Mouse (Mus musculus): ENCODE data around the gene Slc35e3. TPM values are rescaled to one million over a fixed set of nuclear protein-coding genes. Genes with fewer than 3 reads are reported as not detected.
"Not testable (repeated sequence)": the region's sequence is repeated elsewhere in the genome, so short reads cannot be mapped to it uniquely, and the experiment has no call there.

Slc35e3 gene
- polyA plus RNA-seq, 1 experiment from 2014 or later, result 3.7 TPM

GRCm38 (mm10) chr10:117724804-117725361 is 21.3 kb downstream of the Slc35e3 start:
- Histone ChIP-seq H3K9ac (replicated peaks) (no peak overlapping the region), H3K4me2 (ENCODE audit: low read depth, low read length) (no peak overlapping the region), H3K4me1 (ENCODE audit: insufficient read depth) (0 out of 2 replicates have a peak, but pooled peaks cover 4% of the 10 kb centered on the region), H3K36me3 (replicated peaks; ENCODE audit: insufficient read depth, low read length) (no peaks in the 10 kb centered on the region), H3K4me3 (ENCODE audit: low read depth, low read length) (no peak overlapping the region), H3K27me3 (ENCODE audit: insufficient read depth, low read length) (no peaks in the 10 kb centered on the region), H3K27ac (ENCODE audit: low read depth) (no peak overlapping the region), H3K9me3 (ENCODE audit: low read length) (no peaks in the 10 kb centered on the region)
- DNase-seq, result no peak
- ATAC-seq, result no peak
- WGBS (ENCODE audit: insufficient replicate concordance), result 80% methylated on average over 3 of the region's 3 CpGs
- no peak for TF ChIP-seq CTCF (IDR thresholded peaks at IDR 0.05; ENCODE audit: low read depth)
- TF ChIP-seq EP300 (IDR thresholded peaks at IDR 0.05; ENCODE audit: low read depth), result no peak

- DNase-seq (no peak), ATAC-seq (no peak)
- Histone ChIP-seq H3K4me1 (ENCODE audit: insufficient read depth) (no peaks in the 10 kb centered on the region), H3K9me3 (ENCODE audit: low read length) (no peaks in the 10 kb centered on the region), H3K9ac (replicated peaks) (no peak overlapping the region), H3K27ac (ENCODE audit: low read depth) (no peak overlapping the region), H3K27me3 (ENCODE audit: insufficient read depth, low read length) (no peaks in the 10 kb centered on the region), H3K36me3 (replicated peaks; ENCODE audit: insufficient read depth, low read length) (no peaks in the 10 kb centered on the region), H3K4me3 (ENCODE audit: low read depth, low read length) (no peak overlapping the region), H3K4me2 (ENCODE audit: low read depth, low read length) (no peak overlapping the region)
- WGBS (ENCODE audit: insufficient replicate concordance), result 61% methylated on average over 5 of the region's 5 CpGs
- TF ChIP-seq EP300 (IDR thresholded peaks at IDR 0.05; ENCODE audit: low read depth), result no peak
- no peak for TF ChIP-seq CTCF (IDR thresholded peaks at IDR 0.05; ENCODE audit: low read depth)
These were observed 21.9 kb downstream of the Slc35e3 start for GRCm38 (mm10) chr10:117724136-117724718.

- DNase-seq, result no peak
- peaks cover 4% of the 10 kb centered on the region; the same call in 1 of the 2 replicates for H3K4me1 ChIP-seq (ENCODE audit: insufficient read depth)
- no peak overlapping the region for H3K4me3 ChIP-seq (ENCODE audit: low read depth, low read length)
- no peak overlapping the region for H3K9ac ChIP-seq (replicated peaks)
- H3K27ac ChIP-seq (ENCODE audit: low read depth), result peak overlapping the region; percentile 56; the same call in 1 of the 2 replicates
- WGBS (ENCODE audit: insufficient replicate concordance), result 65% methylated on average over 19 of the region's 19 CpGs
- TF ChIP-seq CTCF (IDR thresholded peaks at IDR 0.05; ENCODE audit: low read depth), result no peak
- no peak for TF ChIP-seq EP300 (IDR thresholded peaks at IDR 0.05; ENCODE audit: low read depth)
- no peak; the same call in 1 of the 2 replicates for ATAC-seq
- no peak overlapping the region for H3K4me2 ChIP-seq (ENCODE audit: low read depth, low read length)
- H3K36me3 ChIP-seq (replicated peaks; ENCODE audit: insufficient read depth, low read length), result no peaks in the 10 kb centered on the region
- H3K27me3 ChIP-seq (ENCODE audit: insufficient read depth, low read length), result no peaks in the 10 kb centered on the region
- no peaks in the 10 kb centered on the region for H3K9me3 ChIP-seq (ENCODE audit: low read length)
These were observed 27.7 kb downstream of the Slc35e3 start for GRCm38 (mm10) chr10:117718161-117719119.

- TF ChIP-seq CTCF (IDR thresholded peaks at IDR 0.05; ENCODE audit: low read depth), result no peak
- TF ChIP-seq EP300 (IDR thresholded peaks at IDR 0.05; ENCODE audit: low read depth), result no peak
- Histone ChIP-seq H3K4me1 (ENCODE audit: insufficient read depth) (peaks cover 4% of the 10 kb centered on the region; the same call in 1 of the 2 replicates), H3K36me3 (replicated peaks; ENCODE audit: insufficient read depth, low read length) (no peaks in the 10 kb centered on the region), H3K9ac (replicated peaks) (no peak overlapping the region), H3K9me3 (ENCODE audit: low read length) (no peaks in the 10 kb centered on the region), H3K4me2 (ENCODE audit: low read depth, low read length) (no peak overlapping the region), H3K27me3 (ENCODE audit: insufficient read depth, low read length) (no peaks in the 10 kb centered on the region), H3K27ac (ENCODE audit: low read depth) (peak overlapping the region; percentile 56), H3K4me3 (ENCODE audit: low read depth, low read length) (no peak overlapping the region)
- 6% methylated on average over 4 of the region's 4 CpGs for WGBS (ENCODE audit: insufficient replicate concordance)
- ATAC-seq (peak; percentile 76), DNase-seq (peak; percentile 48)
These were observed 28.6 kb downstream of the Slc35e3 start for GRCm38 (mm10) chr10:117717583-117717982.

- 77% methylated on average over 3 of the region's 3 CpGs for WGBS (ENCODE audit: insufficient replicate concordance)
- TF ChIP-seq EP300 (IDR thresholded peaks at IDR 0.05; ENCODE audit: low read depth) (no peak), CTCF (IDR thresholded peaks at IDR 0.05; ENCODE audit: low read depth) (no peak)
- Histone ChIP-seq H3K27me3 (ENCODE audit: insufficient read depth, low read length) (no peaks in the 10 kb centered on the region), H3K9me3 (ENCODE audit: low read length) (no peaks in the 10 kb centered on the region), H3K4me3 (ENCODE audit: low read depth, low read length) (no peak overlapping the region), H3K4me2 (ENCODE audit: low read depth, low read length) (no peak overlapping the region), H3K27ac (ENCODE audit: low read depth) (no peak overlapping the region), H3K36me3 (replicated peaks; ENCODE audit: insufficient read depth, low read length) (no peaks in the 10 kb centered on the region), H3K4me1 (ENCODE audit: insufficient read depth) (peaks cover 4% of the 10 kb centered on the region; the same call in 1 of the 2 replicates), H3K9ac (replicated peaks) (no peak overlapping the region)
- DNase-seq, result no peak
- ATAC-seq, result no peak
These were observed 29.5 kb downstream of the Slc35e3 start for GRCm38 (mm10) chr10:117716686-117717085.

- H3K4me2 ChIP-seq (ENCODE audit: low read depth, low read length); H3K9me3 ChIP-seq (ENCODE audit: low read length); ATAC-seq; H3K27ac ChIP-seq (ENCODE audit: low read depth); H3K4me3 ChIP-seq (ENCODE audit: low read depth, low read length); H3K9ac ChIP-seq (replicated peaks); DNase-seq; H3K36me3 ChIP-seq (replicated peaks; ENCODE audit: insufficient read depth, low read length); H3K27me3 ChIP-seq (ENCODE audit: insufficient read depth, low read length): not testable (repeated sequence)
- WGBS (ENCODE audit: insufficient replicate concordance), result 84% methylated on average over 1 of the region's 1 CpGs
- H3K4me1 ChIP-seq (ENCODE audit: insufficient read depth), result peaks cover 10% of the 10 kb centered on the region
These were observed 30.5 kb downstream of the Slc35e3 start for GRCm38 (mm10) chr10:117715654-117716053.

Measured in liver, postnatal 0 days (tissue).